Mouse (Mus musculus) limb, embryonic 14.5 days (tissue): ENCODE results near the gene Foxn3. TPM values are rescaled to one million over a fixed set of nuclear protein-coding genes. Genes with fewer than 3 reads are reported as not detected.

Experiments
- ATAC-seq: fragments of 200-750 bp; cut with Nextera tagmentation; 2 replicates; pipeline ENCODE4 v1.8.0; 2017; ENCODE audit warnings: low read depth, moderate number of reproducible peaks, moderate TSS enrichment; ENCODE audit not compliant: low FRiP score
- DNase-seq: peaks from one replicate; pipeline ENCODE4 v3.0.0-alpha.2; 2015; ENCODE audit warnings: low spot score
- H3K27ac ChIP-seq: fragments of 300-500 bp; sonication (generic); replicated peaks from 2 replicates; pipeline ENCODE4 v1.5.1; 2014; ENCODE audit warnings: low read depth, mild to moderate bottlenecking, low read length, moderate library complexity, mixed read lengths
- H3K27me3 ChIP-seq: fragments of 300-500 bp; sonication (generic); 2 replicates; pipeline ENCODE4 v1.6.1; 2014; ENCODE audit warnings: low read length, mixed read lengths; ENCODE audit not compliant: control insufficient read depth, insufficient read depth
- H3K36me3 ChIP-seq: fragments of 300-500 bp; sonication (generic); 2 replicates; pipeline ENCODE4 v1.6.1; 2014; ENCODE audit warnings: mild to moderate bottlenecking, low read length, moderate library complexity, mixed read lengths; ENCODE audit not compliant: control insufficient read depth, insufficient read depth
- H3K4me1 ChIP-seq: fragments of 300-500 bp; sonication (generic); 2 replicates; pipeline ENCODE4 v1.6.1; 2014; ENCODE audit warnings: antibody characterized with exemption, low read length, mixed read lengths; ENCODE audit not compliant: control insufficient read depth, insufficient read depth
- H3K4me2 ChIP-seq: fragments of 300-500 bp; sonication (generic); replicated peaks from 2 replicates; pipeline ENCODE4 v1.6.1; 2014; ENCODE audit warnings: low read depth, mild to moderate bottlenecking, low read length, moderate library complexity; ENCODE audit not compliant: severe bottlenecking
- H3K4me3 ChIP-seq: fragments of 300-500 bp; sonication (generic); replicated peaks from 2 replicates; pipeline ENCODE4 v1.5.1; 2014; ENCODE audit warnings: low read length
- H3K9ac ChIP-seq: fragments of 300-500 bp; sonication (generic); 2 replicates; pipeline ENCODE4 v1.6.1; 2014; ENCODE audit warnings: mild to moderate bottlenecking, low read depth, low read length, moderate library complexity; ENCODE audit not compliant: severe bottlenecking
- H3K9me3 ChIP-seq: fragments of 300-500 bp; sonication (generic); 2 replicates; pipeline ENCODE4 v1.6.1; 2016; ENCODE audit warnings: low read length; ENCODE audit not compliant: control insufficient read depth
- POLR2A ChIP-seq: fragments of 200-500 bp; IDR thresholded peaks from 2 replicates; pipeline ENCODE4 v1.8.0; 2012; ENCODE audit warnings: inconsistent platforms, mild to moderate bottlenecking, moderate library complexity, borderline replicate concordance; ENCODE audit not compliant: insufficient read depth, insufficient read length; ENCODE audit errors: extremely low read depth
- WGBS: fragments of 180-500 bp; shearing (Covaris S2); extraction: QIAGEN DNeasy Blood & Tissue Kit; methylation state at CpG from one replicate; pipeline ENCODE4 v1.1.7; 2014; 5-methylcytosine and 5-hydroxymethylcytosine counted together
- polyA plus RNA-seq, 2 experiments: library from polyadenylated mRNA; depleted of rRNA in 1 of 2; stranded (reverse) in 1 of 2; unstranded in 1 of 2; fragments of >200 nt; fragmentation: Nextera tagmentation in 1 of 2; extraction: Ambion mirVana in 1 of 2; gene quantifications; 2 replicates each; pipeline versions ENCODE4 v1.2.1 to v1.2.3; 2012 to 2014

The Foxn3 gene
- polyA plus RNA-seq, 2 experiments, result 27.6 to 118 TPM

DNA sequence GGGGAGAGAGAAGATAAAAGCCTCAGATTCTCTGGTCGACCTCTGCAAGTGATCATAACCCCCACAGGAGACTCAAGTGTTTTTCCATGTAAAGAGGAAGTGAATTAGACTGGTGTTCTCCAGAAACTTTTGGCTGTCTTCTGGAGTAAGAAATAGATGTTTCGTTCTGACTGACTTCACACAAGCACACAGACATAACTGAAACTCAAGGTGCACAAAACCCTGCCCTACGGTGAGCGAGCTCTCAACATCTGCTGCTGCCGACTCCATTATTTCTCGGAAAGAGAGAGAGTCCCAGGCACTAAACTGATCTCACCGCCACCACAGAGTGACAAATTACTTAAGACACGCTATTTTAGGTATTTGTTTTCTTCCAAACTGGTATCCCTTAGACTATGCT, 237.2 kb downstream of the Foxn3 start:
- Histone ChIP-seq H3K9ac (no peak overlapping the region), H3K4me1 (peaks cover 46% of the 10 kb centered on the region)

DNA sequence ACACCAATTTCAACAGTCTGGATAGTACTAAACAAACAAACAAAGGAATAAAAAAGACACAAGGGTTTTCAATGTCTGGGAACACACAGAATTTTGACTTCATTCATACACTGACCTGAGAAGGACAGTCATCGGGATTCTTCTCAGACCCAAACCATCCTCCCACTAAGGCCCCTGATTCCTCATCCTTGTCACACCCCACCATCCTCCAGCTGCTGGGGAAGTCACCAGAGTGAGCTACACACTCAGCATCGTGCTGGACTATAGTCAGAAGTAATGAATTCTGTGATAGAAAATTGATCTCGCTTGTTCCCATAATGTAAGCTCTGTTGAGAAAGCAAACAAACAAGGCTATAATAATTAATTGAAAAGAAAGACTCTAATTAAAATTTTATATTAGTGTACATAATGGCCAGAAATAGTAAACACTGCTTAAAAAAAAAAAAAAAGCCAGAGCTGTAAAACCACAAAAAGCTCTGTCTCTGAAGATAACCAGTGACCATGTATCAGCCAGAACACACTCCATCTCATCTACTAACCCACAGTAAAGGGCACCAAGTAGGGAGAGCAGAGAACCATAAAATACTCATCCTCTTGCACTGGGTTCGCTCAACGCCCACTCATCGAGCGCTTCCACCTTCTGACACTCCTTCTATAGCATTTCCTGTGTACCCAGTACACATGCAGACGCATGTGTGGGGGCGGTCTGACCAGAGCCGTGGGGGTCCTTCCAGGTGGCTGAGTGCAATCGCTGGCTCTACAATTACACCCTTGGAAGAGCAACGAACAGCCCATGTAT, 241.6 kb downstream of the Foxn3 start:
- no peak for ATAC-seq
- WGBS, result 66% methylated on average over 12 of the region's 12 CpGs

More for the DNA sequence above, 237.2 kb downstream of the Foxn3 start:
- no peak overlapping the region for H3K4me3 ChIP-seq
- no peak overlapping the region for H3K27ac ChIP-seq
- TF ChIP-seq POLR2A, result no peak
- 0 out of 2 replicates have a peak, but pooled peaks cover 3% of the 10 kb centered on the region for H3K36me3 ChIP-seq
- WGBS, result 25% methylated on average over 8 of the region's 8 CpGs
- ATAC-seq (no peak), DNase-seq (no peak)
- no peaks in the 10 kb centered on the region for H3K27me3 ChIP-seq
- no peaks in the 10 kb centered on the region for H3K9me3 ChIP-seq
- H3K4me2 ChIP-seq, result no peak overlapping the region

DNA sequence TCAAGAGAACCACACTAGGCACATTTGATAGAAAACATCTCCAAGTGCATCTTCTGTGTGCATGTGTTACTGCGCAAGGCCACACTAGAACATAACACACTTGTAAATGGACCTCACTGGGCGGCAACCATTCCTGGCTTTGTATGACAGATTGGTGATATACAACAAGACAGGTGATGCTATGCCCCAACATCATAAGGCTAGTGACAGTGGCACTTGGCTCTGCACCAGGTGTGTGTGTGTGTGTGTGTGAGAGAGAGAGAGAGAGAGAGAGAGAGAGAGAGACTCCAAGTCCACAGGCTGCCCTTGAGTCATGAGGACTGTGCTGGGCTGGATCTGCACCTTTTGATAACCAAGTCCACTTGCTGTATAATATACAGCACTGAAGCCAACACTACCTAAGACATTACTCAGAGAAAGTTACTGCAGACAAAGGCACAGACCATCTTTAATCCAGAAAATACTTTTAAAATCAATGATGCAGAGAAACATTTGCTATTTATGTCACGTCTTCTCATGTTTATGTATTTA, 242.4 kb downstream of the Foxn3 start:
- Histone ChIP-seq H3K27ac (no peak overlapping the region), H3K4me3 (no peak overlapping the region), H3K36me3 (0 out of 2 replicates have a peak, but pooled peaks cover 3% of the 10 kb centered on the region), H3K4me1 (peaks cover 20% of the 10 kb centered on the region), H3K4me2 (no peak overlapping the region), H3K9ac (no peak overlapping the region), H3K27me3 (no peaks in the 10 kb centered on the region), H3K9me3 (0 out of 2 replicates have a peak, but pooled peaks cover 6% of the 10 kb centered on the region)
- DNase-seq (no peak), ATAC-seq (no peak)
- TF ChIP-seq POLR2A, result no peak
- 90% methylated on average over 3 of the region's 3 CpGs for WGBS

More for the DNA sequence above, 241.6 kb downstream of the Foxn3 start:
- H3K9ac ChIP-seq, result no peak overlapping the region
- 0 out of 2 replicates have a peak, but pooled peaks cover 3% of the 10 kb centered on the region for H3K36me3 ChIP-seq
- peaks cover 28% of the 10 kb centered on the region for H3K4me1 ChIP-seq
- no peak for TF ChIP-seq POLR2A
- no peak overlapping the region for H3K4me2 ChIP-seq
- no peak overlapping the region for H3K27ac ChIP-seq
- H3K27me3 ChIP-seq, result no peaks in the 10 kb centered on the region
- no peak for DNase-seq
- H3K9me3 ChIP-seq, result no peaks in the 10 kb centered on the region
- H3K4me3 ChIP-seq, result no peak overlapping the region

DNA sequence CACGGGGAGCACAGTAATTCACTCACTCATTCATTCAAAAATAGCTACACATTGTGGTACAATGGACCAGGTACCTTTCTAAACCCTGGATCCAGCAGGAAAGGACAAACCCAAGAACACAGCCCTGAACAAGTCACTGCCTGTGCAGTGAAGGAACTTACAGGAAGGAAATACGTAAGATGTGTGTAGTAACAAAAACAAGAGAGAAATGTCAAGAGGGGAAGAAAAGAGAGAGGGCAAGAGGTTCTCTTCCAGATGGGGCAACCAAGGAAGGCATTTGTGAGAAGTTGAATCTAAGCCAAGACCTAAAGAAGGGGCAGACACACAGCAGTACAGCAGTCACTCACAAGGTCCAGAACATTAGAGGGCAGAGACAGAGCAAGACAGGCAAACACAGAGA, 243.5 kb downstream of the Foxn3 start:
- H3K27me3 ChIP-seq, result no peaks in the 10 kb centered on the region
- no peak overlapping the region for H3K9ac ChIP-seq
- ATAC-seq, result no peak
- peaks cover 11% of the 10 kb centered on the region for H3K4me1 ChIP-seq
- H3K36me3 ChIP-seq, result 0 out of 2 replicates have a peak, but pooled peaks cover 3% of the 10 kb centered on the region
- 64% methylated on average over 2 of the region's 2 CpGs for WGBS
- no peak overlapping the region for H3K4me3 ChIP-seq
- H3K27ac ChIP-seq, result no peak overlapping the region
- H3K9me3 ChIP-seq, result 0 out of 2 replicates have a peak, but pooled peaks cover 7% of the 10 kb centered on the region
- TF ChIP-seq POLR2A, result no peak
- no peak for DNase-seq
- H3K4me2 ChIP-seq, result no peak overlapping the region

DNA sequence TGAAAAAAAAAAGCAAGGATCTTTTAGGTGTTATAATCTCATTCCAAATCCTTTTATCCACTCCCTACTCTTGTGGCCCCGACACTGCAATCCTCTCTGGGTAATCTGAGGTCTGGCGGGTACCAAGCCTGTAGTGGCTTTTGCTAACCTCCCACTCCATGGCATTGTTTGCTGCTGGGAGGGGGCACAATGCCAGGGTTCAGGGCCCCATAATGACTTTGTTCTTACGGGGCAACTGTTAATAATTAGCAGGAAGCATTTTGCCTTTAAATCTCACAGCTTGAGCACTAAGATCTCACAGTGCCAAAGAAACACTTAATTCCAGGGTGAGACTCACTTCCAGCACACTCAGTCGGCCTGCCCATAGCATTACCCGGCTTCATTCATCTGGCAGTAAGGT, 244.2 kb downstream of the Foxn3 start:
- WGBS, result 49% methylated on average over 5 of the region's 5 CpGs
- H3K4me3 ChIP-seq, result no peak overlapping the region

More for the DNA sequence above, 244.2 kb downstream of the Foxn3 start:
- H3K27ac ChIP-seq, result no peak overlapping the region
- no peak for DNase-seq
- TF ChIP-seq POLR2A, result no peak
- H3K9ac ChIP-seq, result no peak overlapping the region
- 0 out of 2 replicates have a peak, but pooled peaks cover 7% of the 10 kb centered on the region for H3K9me3 ChIP-seq
- H3K4me1 ChIP-seq, result peaks cover 11% of the 10 kb centered on the region
- H3K27me3 ChIP-seq, result no peaks in the 10 kb centered on the region
- no peaks in the 10 kb centered on the region for H3K36me3 ChIP-seq
- no peak overlapping the region for H3K4me2 ChIP-seq
- ATAC-seq, result no peak
